In the genomic region with DNA sequence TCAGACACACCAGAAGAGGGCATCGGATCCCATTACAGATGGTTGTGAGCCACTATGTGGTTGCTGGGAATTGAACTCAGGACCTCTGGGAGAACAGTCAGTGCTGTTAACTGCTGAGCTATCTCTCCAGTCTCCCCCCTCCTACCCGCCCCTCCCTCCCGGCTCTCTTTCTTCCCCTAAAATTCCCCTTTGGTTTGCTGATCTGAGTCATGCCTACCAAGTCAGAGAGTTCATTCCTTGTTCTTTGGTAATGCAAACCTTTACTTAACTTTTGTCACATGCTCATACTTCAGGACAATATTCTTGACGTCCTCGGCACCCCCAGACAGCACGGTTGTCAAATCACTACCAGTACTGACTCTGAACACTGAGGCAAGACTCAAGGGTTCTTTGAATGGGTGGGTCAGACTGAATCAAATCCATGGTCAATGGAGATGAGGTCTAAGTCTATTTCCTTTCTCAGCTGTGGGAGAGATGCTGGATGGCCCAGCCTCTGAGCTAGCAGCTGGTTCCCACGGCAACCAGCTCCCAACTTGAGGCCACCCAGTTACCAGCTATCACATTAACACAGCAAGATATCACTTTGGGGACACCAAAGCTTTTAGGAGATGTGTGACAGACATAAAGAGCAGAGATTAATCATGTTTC, we compare ENCODE assay signal across 15 mouse cellular contexts.
A peak's percentile ranks its signal among the peaks of the same experiment; 100 is the strongest.
DNase-seq lines count a peak whose midpoint lies in the region; ATAC-seq and TF ChIP-seq lines count a peak whose summit lies in the region.
"Had no signal": no experiment of that assay in that cellular context is flagged by ENCODE, and none has a peak within 500 bp of the region (broad histone marks: within the 10 kb centered on the region; RNA-seq: fewer than 3 reads in every experiment).

No protein-coding gene starts in this region.

- no peak for TF ChIP-seq CTCF in gastrocnemius, adult 2 months (IDR thresholded peaks at IDR 0.05)
- no peak for TF ChIP-seq CTCF in midbrain, postnatal 0 days (IDR thresholded peaks at IDR 0.05)

- H3K9ac ChIP-seq in midbrain, embryonic 11.5 days (ENCODE audit: low read length), result no peak overlapping the region
- H3K9ac ChIP-seq in midbrain, postnatal 0 days (replicated peaks; ENCODE audit: low read length, poor library complexity, severe bottlenecking), result no peak overlapping the region
- H3K9ac ChIP-seq in liver, embryonic 11.5 days (ENCODE audit: low read depth, low read length), result no peak overlapping the region
- H3K9ac ChIP-seq: heart, embryonic 15.5 days; liver, embryonic 13.5 days had no signal

- peak overlapping the region; percentile 79 for H3K27ac ChIP-seq in gastrocnemius, adult 2 months
- no peak overlapping the region for H3K27ac ChIP-seq in midbrain, embryonic 11.5 days (ENCODE audit: low read depth, low read length)
- H3K27ac ChIP-seq in midbrain, embryonic 10.5 days (replicated peaks), result no peak overlapping the region
- H3K27ac ChIP-seq in midbrain, postnatal 0 days (ENCODE audit: low read depth, low read length), result no peak overlapping the region
- H3K27ac ChIP-seq in liver, embryonic 11.5 days (ENCODE audit: low read depth, low read length), result no peak overlapping the region
- H3K27ac ChIP-seq: heart, embryonic 15.5 days; liver, embryonic 13.5 days had no signal

- H3K9me3 ChIP-seq in midbrain, embryonic 11.5 days (ENCODE audit: control insufficient read depth, low read length), result no peaks in the 10 kb centered on the region
- no peaks in the 10 kb centered on the region for H3K9me3 ChIP-seq in midbrain, embryonic 10.5 days (replicated peaks)
- H3K9me3 ChIP-seq in midbrain, postnatal 0 days (ENCODE audit: low read length), result no peaks in the 10 kb centered on the region
- H3K9me3 ChIP-seq in liver, embryonic 11.5 days (ENCODE audit: control insufficient read depth, low read length), result no peaks in the 10 kb centered on the region
- H3K9me3 ChIP-seq: heart, embryonic 15.5 days; liver, embryonic 13.5 days had no signal

- peaks cover 4% of the 10 kb centered on the region for H3K4me1 ChIP-seq in midbrain, embryonic 11.5 days (ENCODE audit: control insufficient read depth, insufficient read depth, low read length)
- peaks cover 24% of the 10 kb centered on the region for H3K4me1 ChIP-seq in midbrain, embryonic 10.5 days
- no peaks in the 10 kb centered on the region for H3K4me1 ChIP-seq in midbrain, postnatal 0 days (ENCODE audit: insufficient read depth, low read length)
- H3K4me1 ChIP-seq in liver, embryonic 11.5 days (replicated peaks; ENCODE audit: control insufficient read depth, insufficient read depth, low read length), result peaks cover 3% of the 10 kb centered on the region; the same call in 1 of the 2 replicates

- peak; percentile 55 for ATAC-seq in midbrain, embryonic 11.5 days (ENCODE audit: low FRiP score)
- no peak for ATAC-seq in midbrain, postnatal 0 days (ENCODE audit: low FRiP score)
- ATAC-seq in liver, embryonic 11.5 days (replicated peaks; ENCODE audit: low FRiP score), result no peak

- no peaks in the 10 kb centered on the region for H3K36me3 ChIP-seq in midbrain, embryonic 11.5 days (ENCODE audit: control insufficient read depth, insufficient read depth, low read length)
- H3K36me3 ChIP-seq in midbrain, embryonic 10.5 days, result no peaks in the 10 kb centered on the region
- H3K36me3 ChIP-seq in midbrain, postnatal 0 days (ENCODE audit: insufficient read depth, low read length), result no peaks in the 10 kb centered on the region
- peaks cover 3% of the 10 kb centered on the region; the same call in 1 of the 2 replicates for H3K36me3 ChIP-seq in liver, embryonic 11.5 days (ENCODE audit: control insufficient read depth, insufficient read depth, low read length)
- H3K36me3 ChIP-seq: heart, embryonic 15.5 days had no signal

- H3K27me3 ChIP-seq in midbrain, embryonic 11.5 days (ENCODE audit: control insufficient read depth, insufficient read depth, low read length), result no peaks in the 10 kb centered on the region
- H3K27me3 ChIP-seq in midbrain, embryonic 10.5 days (ENCODE audit: low read depth, poor library complexity, severe bottlenecking), result no peaks in the 10 kb centered on the region; the same call in 1 of the 2 replicates
- H3K27me3 ChIP-seq in midbrain, postnatal 0 days (ENCODE audit: insufficient read depth, low read length), result no peaks in the 10 kb centered on the region
- no peaks in the 10 kb centered on the region for H3K27me3 ChIP-seq in liver, embryonic 11.5 days (replicated peaks; ENCODE audit: control insufficient read depth, insufficient read depth, low read length)
- H3K27me3 ChIP-seq: heart, embryonic 15.5 days; liver, embryonic 13.5 days had no signal

- no peak for DNase-seq in gastrocnemius, adult 2 months
- no peak for DNase-seq in gastrocnemius, postnatal 10 days
- peak; percentile 72 for DNase-seq in midbrain, embryonic 11.5 days (ENCODE audit: low spot score, missing footprints)
- no peak for DNase-seq in midbrain, embryonic 10.5 days (ENCODE audit: low spot score)
- peak; percentile 27 for DNase-seq in brain, adult 2 months (ENCODE audit: low read depth, low spot score)
- DNase-seq in midbrain, postnatal 0 days (ENCODE audit: low spot score), result peak; percentile 14
- no peak for DNase-seq in adrenal gland, postnatal 10 days
- DNase-seq in liver, embryonic 11.5 days (ENCODE audit: low spot score), result no peak
- DNase-seq: cerebellum, adult 11 months; cerebellum, postnatal 14 days; heart, adult 2 months; left cerebral cortex, postnatal 4 days; liver, embryonic 13.5 days; spleen, adult 18-20 months had no signal

- H3K4me2 ChIP-seq in midbrain, embryonic 11.5 days, result no peak overlapping the region
- no peak overlapping the region for H3K4me2 ChIP-seq in midbrain, postnatal 0 days (ENCODE audit: low read depth, low read length, poor library complexity, severe bottlenecking)
- no peak overlapping the region for H3K4me2 ChIP-seq in liver, embryonic 11.5 days
- H3K4me2 ChIP-seq: heart, embryonic 15.5 days; liver, embryonic 13.5 days had no signal

- WGBS in midbrain, embryonic 11.5 days, result 76% methylated on average over 7 of the region's 7 CpGs
- 86% methylated on average over 7 of the region's 7 CpGs for WGBS in midbrain, embryonic 10.5 days
- 55% methylated on average over 7 of the region's 7 CpGs for WGBS in midbrain, postnatal 0 days
- WGBS in liver, embryonic 11.5 days, result 89% methylated on average over 7 of the region's 7 CpGs

- intact Hi-C loops in gastrocnemius, adult 2 months (cut with DNase I), result no loop called here

- H3K4me3 ChIP-seq in gastrocnemius, adult 2 months, result no peak overlapping the region
- no peak overlapping the region for H3K4me3 ChIP-seq in midbrain, embryonic 11.5 days (ENCODE audit: low read depth, low read length)
- no peak overlapping the region for H3K4me3 ChIP-seq in midbrain, embryonic 10.5 days
- H3K4me3 ChIP-seq in midbrain, postnatal 0 days (ENCODE audit: low read depth, low read length), result no peak overlapping the region
- no peak overlapping the region for H3K4me3 ChIP-seq in liver, embryonic 11.5 days (ENCODE audit: low read depth, low read length)
- H3K4me3 ChIP-seq: heart, adult 2 months; heart, embryonic 15.5 days; liver, embryonic 13.5 days had no signal

Comparison
In these comparisons a context has a peak if more than half of its experiments do, and no peak if none do; other contexts are left out.
1. DNase-seq: peak in midbrain, embryonic 11.5 days (single experiment), brain, adult 2 months (single experiment) and midbrain, postnatal 0 days (single experiment); none in gastrocnemius, adult 2 months (single experiment), gastrocnemius, postnatal 10 days (single experiment), midbrain, embryonic 10.5 days (single experiment), adrenal gland, postnatal 10 days (single experiment) and liver, embryonic 11.5 days (single experiment).